Mouse (Mus musculus) cerebellum, adult 2 months (tissue): ENCODE results near the gene Lamp2.

Experiments
- CTCF ChIP-seq: fragments of 200-500 bp; IDR thresholded peaks from 2 replicates; pipeline ENCODE4 v1.5.1; 2011; ENCODE audit warnings: low read depth, mild to moderate bottlenecking, control low read depth, low read length, moderate library complexity, borderline replicate concordance; ENCODE audit not compliant: insufficient read depth
- POLR2A ChIP-seq: fragments of 200-500 bp; IDR thresholded peaks from 2 replicates; pipeline ENCODE4 v1.6.1; 2011; ENCODE audit warnings: low read length, control low read depth, borderline replicate concordance; ENCODE audit not compliant: insufficient read depth

DNA sequence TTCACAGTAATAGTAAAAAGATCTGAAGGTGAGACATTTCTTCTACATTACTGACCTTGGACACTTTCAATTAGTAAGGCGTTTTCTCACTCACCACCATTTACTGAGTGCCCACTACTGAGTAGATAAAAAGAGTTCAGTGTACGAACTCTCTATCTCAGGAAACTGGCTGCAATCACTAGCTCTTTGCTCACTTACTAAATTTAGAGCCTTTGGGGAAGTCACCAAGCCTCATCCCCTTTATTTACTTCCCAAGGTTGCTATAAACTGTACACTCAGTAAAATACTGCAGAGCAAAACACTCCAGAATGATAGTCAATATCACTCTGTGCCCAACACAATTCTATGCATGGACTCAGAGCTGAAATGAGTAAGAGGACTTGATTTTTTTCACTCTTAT, 16.6 kb downstream of the Lamp2 start:
- TF ChIP-seq POLR2A (no peak), CTCF (no peak)
